Mouse (Mus musculus) hindbrain, embryonic 15.5 days (tissue): Measurements from ENCODE around the gene Farp1. TPM values are rescaled to one million over a fixed set of nuclear protein-coding genes. Genes with fewer than 3 reads are reported as not detected.
A peak's percentile ranks its signal among the peaks of the same experiment; 100 is the strongest.
"Not testable (repeated sequence)": the region's sequence is repeated elsewhere in the genome, so short reads cannot be mapped to it uniquely, and the experiment has no call there.

Experiments used
- ATAC-seq: fragments of 200-750 bp; cut with Nextera tagmentation; 2 replicates; pipeline ENCODE4 v1.8.0; 2017; ENCODE audit warnings: low read depth, moderate number of reproducible peaks, moderate TSS enrichment; ENCODE audit not compliant: low FRiP score
- H3K27ac ChIP-seq: fragments of 300-500 bp; sonication (generic); replicated peaks from 2 replicates; pipeline ENCODE4 v1.5.1; 2015; ENCODE audit warnings: mild to moderate bottlenecking, inconsistent platforms
- H3K27me3 ChIP-seq: fragments of 300-500 bp; sonication (generic); 2 replicates; pipeline ENCODE4 v1.6.1; 2015; ENCODE audit warnings: control low read depth, inconsistent platforms
- H3K36me3 ChIP-seq: fragments of 300-500 bp; sonication (generic); 2 replicates; pipeline ENCODE4 v1.6.1; 2015; ENCODE audit warnings: control low read depth, inconsistent platforms
- H3K4me1 ChIP-seq: fragments of 300-500 bp; sonication (generic); replicated peaks from 2 replicates; pipeline ENCODE4 v1.6.1; 2015; ENCODE audit warnings: control low read depth, inconsistent platforms
- H3K4me2 ChIP-seq: fragments of 300-500 bp; sonication (generic); 2 replicates; pipeline ENCODE4 v1.6.1; 2015; ENCODE audit warnings: moderate library complexity, mild to moderate bottlenecking, inconsistent platforms
- H3K4me3 ChIP-seq: fragments of 300-500 bp; sonication (generic); 2 replicates; pipeline ENCODE4 v1.5.1; 2015; ENCODE audit warnings: mild to moderate bottlenecking, inconsistent platforms
- H3K9ac ChIP-seq: fragments of 300-500 bp; sonication (generic); 2 replicates; pipeline ENCODE4 v1.6.1; 2015; ENCODE audit warnings: inconsistent platforms
- H3K9me3 ChIP-seq: fragments of 300-500 bp; sonication (generic); 2 replicates; pipeline ENCODE4 v1.6.1; 2016; ENCODE audit warnings: control low read depth, inconsistent platforms
- WGBS: fragments of 180-500 bp; shearing (Covaris S2); methylation state at CpG from one replicate; pipeline ENCODE4 v1.1.7; 2015; 5-methylcytosine and 5-hydroxymethylcytosine counted together
- polyA plus RNA-seq: library from polyadenylated mRNA; unstranded; fragments of >200 nt; fragmentation: Nextera tagmentation; extraction: Ambion mirVana; gene quantifications from 2 replicates; pipeline ENCODE4 v1.2.1, GENCODE M21; 2015

The Farp1 gene
- polyA plus RNA-seq, 1 experiment from 2014 or later = 38.1 TPM

- H3K4me3 ChIP-seq = no peak overlapping the region
- H3K9me3 ChIP-seq = no peaks in the 10 kb centered on the region
- no peak overlapping the region for H3K9ac ChIP-seq
- no peaks in the 10 kb centered on the region for H3K36me3 ChIP-seq
- no peaks in the 10 kb centered on the region for H3K27me3 ChIP-seq
- 64% methylated on average over 4 of the region's 4 CpGs for WGBS
- H3K27ac ChIP-seq = no peak overlapping the region
- peaks cover 32% of the 10 kb centered on the region for H3K4me1 ChIP-seq
- no peak overlapping the region for H3K4me2 ChIP-seq
- ATAC-seq = no peak
Observed at GRCm38 (mm10) chr14:121175861-121176260, 140.9 kb downstream of the Farp1 start.

- Histone ChIP-seq H3K4me1 (peaks cover 16% of the 10 kb centered on the region), H3K27ac (no peak overlapping the region), H3K36me3 (no peaks in the 10 kb centered on the region), H3K27me3 (no peaks in the 10 kb centered on the region), H3K4me3 (no peak overlapping the region), H3K9ac (no peak overlapping the region), H3K9me3 (no peaks in the 10 kb centered on the region), H3K4me2 (no peak overlapping the region)
- 66% methylated on average over 6 of the region's 6 CpGs for WGBS
- ATAC-seq = no peak; the same call in 1 of the 2 replicates
Observed at GRCm38 (mm10) chr14:121177907-121178306, 142.9 kb downstream of the Farp1 start.

- Histone ChIP-seq H3K9me3 (no peaks in the 10 kb centered on the region), H3K4me3 (no peak overlapping the region), H3K4me2 (no peak overlapping the region), H3K27me3 (no peaks in the 10 kb centered on the region), H3K9ac (no peak overlapping the region), H3K27ac (no peak overlapping the region), H3K36me3 (no peaks in the 10 kb centered on the region), H3K4me1 (peaks cover 6% of the 10 kb centered on the region; the same call in 1 of the 2 replicates)
- ATAC-seq = no peak
- WGBS = 67% methylated on average over 9 of the region's 9 CpGs
Observed at GRCm38 (mm10) chr14:121180611-121181010, 145.6 kb downstream of the Farp1 start.

GRCm38 (mm10) chr14:121181798-121182197 is 146.8 kb downstream of the Farp1 start:
- ATAC-seq = no peak
- H3K4me2 ChIP-seq = no peak overlapping the region
- no peak overlapping the region for H3K27ac ChIP-seq
- WGBS = 72% methylated on average over 4 of the region's 4 CpGs
- no peak overlapping the region for H3K4me3 ChIP-seq
- 0 out of 2 replicates have a peak, but pooled peaks cover 6% of the 10 kb centered on the region for H3K4me1 ChIP-seq
- H3K27me3 ChIP-seq = no peaks in the 10 kb centered on the region
- no peaks in the 10 kb centered on the region for H3K9me3 ChIP-seq
- no peak overlapping the region for H3K9ac ChIP-seq
- H3K36me3 ChIP-seq = no peaks in the 10 kb centered on the region

GRCm38 (mm10) chr14:121182967-121183366 is 148.0 kb downstream of the Farp1 start:
- Histone ChIP-seq H3K4me1 (0 out of 2 replicates have a peak, but pooled peaks cover 1% of the 10 kb centered on the region), H3K27ac (no peak overlapping the region), H3K36me3 (no peaks in the 10 kb centered on the region), H3K27me3 (no peaks in the 10 kb centered on the region), H3K4me3 (no peak overlapping the region), H3K9ac (no peak overlapping the region), H3K9me3 (no peaks in the 10 kb centered on the region), H3K4me2 (no peak overlapping the region)
- WGBS = 89% methylated on average over 8 of the region's 8 CpGs
- no peak for ATAC-seq

GRCm38 (mm10) chr14:121183414-121184130 is 148.6 kb downstream of the Farp1 start:
- Histone ChIP-seq H3K4me1 (no peaks in the 10 kb centered on the region), H3K36me3 (no peaks in the 10 kb centered on the region), H3K4me3 (no peak overlapping the region), H3K27me3 (no peaks in the 10 kb centered on the region), H3K27ac (no peak overlapping the region), H3K9ac (no peak overlapping the region), H3K9me3 (no peaks in the 10 kb centered on the region), H3K4me2 (no peak overlapping the region)
- no peak for ATAC-seq
- 73% methylated on average over 8 of the region's 8 CpGs for WGBS

- Histone ChIP-seq H3K4me2 (no peak overlapping the region), H3K9ac (no peak overlapping the region), H3K27ac (no peak overlapping the region), H3K9me3 (no peaks in the 10 kb centered on the region), H3K36me3 (no peaks in the 10 kb centered on the region), H3K4me3 (no peak overlapping the region), H3K27me3 (no peaks in the 10 kb centered on the region), H3K4me1 (no peaks in the 10 kb centered on the region)
- 99% methylated on average over 8 of the region's 8 CpGs for WGBS
- no peak for ATAC-seq
Observed at GRCm38 (mm10) chr14:121184351-121184750, 149.4 kb downstream of the Farp1 start.

- no peak overlapping the region for H3K4me3 ChIP-seq
Observed at GRCm38 (mm10) chr14:121186402-121186894, 151.4 kb downstream of the Farp1 start.

GRCm38 (mm10) chr14:121189840-121190239 is 154.8 kb downstream of the Farp1 start:
- 94% methylated on average over 10 of the region's 10 CpGs for WGBS

More at GRCm38 (mm10) chr14:121186402-121186894, 151.4 kb downstream of the Farp1 start:
- H3K4me1 ChIP-seq = 0 out of 2 replicates have a peak, but pooled peaks cover 3% of the 10 kb centered on the region
- H3K9me3 ChIP-seq = no peaks in the 10 kb centered on the region
- H3K27me3 ChIP-seq = no peaks in the 10 kb centered on the region
- H3K9ac ChIP-seq = no peak overlapping the region
- WGBS = 87% methylated on average over 8 of the region's 8 CpGs
- no peak for ATAC-seq
- no peaks in the 10 kb centered on the region for H3K36me3 ChIP-seq
- no peak overlapping the region for H3K4me2 ChIP-seq
- H3K27ac ChIP-seq = no peak overlapping the region

GRCm38 (mm10) chr14:121190386-121190785 is 155.4 kb downstream of the Farp1 start:
- Histone ChIP-seq H3K9ac (no peak overlapping the region), H3K36me3 (no peaks in the 10 kb centered on the region), H3K27ac (no peak overlapping the region), H3K9me3 (0 out of 2 replicates have a peak, but pooled peaks cover under 1% of the 10 kb centered on the region), H3K4me1 (0 out of 2 replicates have a peak, but pooled peaks cover 6% of the 10 kb centered on the region), H3K27me3 (no peaks in the 10 kb centered on the region), H3K4me3 (no peak overlapping the region), H3K4me2 (no peak overlapping the region)
- 94% methylated on average over 9 of the region's 9 CpGs for WGBS
- ATAC-seq = no peak

More at GRCm38 (mm10) chr14:121189840-121190239, 154.8 kb downstream of the Farp1 start:
- H3K27me3 ChIP-seq, ATAC-seq, H3K9me3 ChIP-seq, H3K9ac ChIP-seq, H3K27ac ChIP-seq, H3K4me1 ChIP-seq, H3K4me2 ChIP-seq, H3K36me3 ChIP-seq, H3K4me3 ChIP-seq: not testable (repeated sequence)

- WGBS = 44% methylated on average over 13 of the region's 13 CpGs
- H3K36me3 ChIP-seq = no peaks in the 10 kb centered on the region
- no peaks in the 10 kb centered on the region for H3K27me3 ChIP-seq
- no peak overlapping the region for H3K4me3 ChIP-seq
- H3K4me1 ChIP-seq = 0 out of 2 replicates have a peak, but pooled peaks cover 6% of the 10 kb centered on the region
- peak; percentile 44; the same call in 1 of the 2 replicates for ATAC-seq
- no peak overlapping the region for H3K4me2 ChIP-seq
- H3K27ac ChIP-seq = peak overlapping the region; percentile 27
- H3K9me3 ChIP-seq = 0 out of 2 replicates have a peak, but pooled peaks cover 3% of the 10 kb centered on the region
- H3K9ac ChIP-seq = 0 out of 2 replicates have a peak overlapping the region, but pooled peaks have one; percentile 1
Observed at GRCm38 (mm10) chr14:121191739-121192138, 156.7 kb downstream of the Farp1 start.

- WGBS = 68% methylated on average over 5 of the region's 5 CpGs
- H3K9me3 ChIP-seq = 0 out of 2 replicates have a peak, but pooled peaks cover 3% of the 10 kb centered on the region
- no peak for ATAC-seq
Observed at GRCm38 (mm10) chr14:121192394-121192793, 157.4 kb downstream of the Farp1 start.

More at GRCm38 (mm10) chr14:121192394-121192793, 157.4 kb downstream of the Farp1 start:
- no peaks in the 10 kb centered on the region for H3K27me3 ChIP-seq
- H3K9ac ChIP-seq = no peak overlapping the region
- no peak overlapping the region for H3K4me3 ChIP-seq
- peak overlapping the region; percentile 27; the same call in 1 of the 2 replicates for H3K27ac ChIP-seq
- H3K4me2 ChIP-seq = no peak overlapping the region
- no peaks in the 10 kb centered on the region for H3K36me3 ChIP-seq
- 0 out of 2 replicates have a peak, but pooled peaks cover 6% of the 10 kb centered on the region for H3K4me1 ChIP-seq
